Mouse (Mus musculus) induced T-regulatory cell, adult 2 months (primary cell): ENCODE results near the gene Gm4631.
"Not testable (repeated sequence)": the region's sequence is repeated elsewhere in the genome, so short reads cannot be mapped to it uniquely, and the experiment has no call there.

Source experiments
- DNase-seq: peaks from one replicate; pipeline ENCODE4 v3.0.0-alpha.2; 2012; ENCODE audit warnings: low read depth

Gm4631 gene

GRCm38 (mm10) chr2:175338097-175338496, at the start of gene Gm4631:
Gene Gm4631 (minus strand): TSS chr2:175338197.
- DNase-seq: not testable (repeated sequence)

GRCm38 (mm10) chr2:175372136-175372535, 34.1 kb upstream of the Gm4631 start, which contains the start of gene Zfp968:
Gene Zfp968 (plus strand): TSS chr2:175372436.
- not testable (repeated sequence) for DNase-seq

- not testable (repeated sequence) for DNase-seq
Observed at GRCm38 (mm10) chr2:175274825-175275224, 63.2 kb downstream of the Gm4631 start, which contains the start of gene Gm14440. Gene Gm14440 (plus strand): TSS chr2:175275125.
